Mouse (Mus musculus): Measurements from ENCODE around the gene Syngr4. TPM values are rescaled to one million over a fixed set of nuclear protein-coding genes. Genes with fewer than 3 reads are reported as not detected.
"Not testable (repeated sequence)": the region's sequence is repeated elsewhere in the genome, so short reads cannot be mapped to it uniquely, and the experiment has no call there.

Gene Syngr4
- total RNA-seq (2015; ENCODE audit: low replicate concordance), result not detected in 2 replicates
- 1.3 TPM in 1 of 2 replicates, not detected in the other for total RNA-seq (2017; ENCODE audit: low replicate concordance)

DNA sequence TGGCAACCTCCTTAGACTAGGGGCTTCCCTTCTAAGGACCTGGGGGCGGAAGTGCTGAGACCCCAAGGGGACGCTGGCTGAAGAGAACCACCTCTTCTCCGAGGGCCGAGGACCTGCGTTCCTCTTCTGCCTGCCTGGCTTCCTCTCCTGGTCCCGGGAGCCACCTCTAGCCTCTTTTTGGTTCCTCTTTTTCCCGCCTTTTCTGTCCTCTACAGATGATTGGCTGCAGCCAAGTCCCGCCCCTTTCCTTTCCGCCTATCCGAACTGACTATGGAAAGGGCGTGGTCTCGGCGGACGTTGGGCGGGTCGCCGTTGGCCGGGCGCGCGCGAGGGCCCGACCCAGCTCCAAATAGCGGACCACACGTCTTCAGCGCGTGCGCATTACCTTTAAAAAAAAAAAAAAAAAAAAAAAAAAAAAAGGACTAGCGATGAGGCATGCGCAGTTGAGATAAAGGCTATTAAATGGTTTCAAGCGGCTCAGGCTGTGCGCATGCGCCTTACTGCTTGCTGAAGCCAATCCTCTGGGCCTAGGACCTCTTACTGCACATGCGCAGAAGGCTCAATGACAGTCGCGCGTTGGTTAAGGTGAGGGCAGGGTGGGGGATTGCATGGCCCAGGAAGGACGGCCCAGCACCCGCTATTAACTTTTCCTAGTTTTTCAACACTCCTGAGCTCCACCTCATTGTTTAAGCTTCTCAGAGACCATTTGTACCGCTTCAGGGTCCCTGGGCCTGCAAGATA is at the start of gene Syngr4, which contains the start of gene Tmem143:
Gene Syngr4 (minus strand): TSS at position 198 of the 741 bp plus-strand sequence.
Gene Tmem143 (plus strand): TSS at position 425 of the 741 bp plus-strand sequence.
- peak; percentile 86 for ATAC-seq (replicated peaks; ENCODE audit: low FRiP score, poor library complexity, severe bottlenecking)

DNA sequence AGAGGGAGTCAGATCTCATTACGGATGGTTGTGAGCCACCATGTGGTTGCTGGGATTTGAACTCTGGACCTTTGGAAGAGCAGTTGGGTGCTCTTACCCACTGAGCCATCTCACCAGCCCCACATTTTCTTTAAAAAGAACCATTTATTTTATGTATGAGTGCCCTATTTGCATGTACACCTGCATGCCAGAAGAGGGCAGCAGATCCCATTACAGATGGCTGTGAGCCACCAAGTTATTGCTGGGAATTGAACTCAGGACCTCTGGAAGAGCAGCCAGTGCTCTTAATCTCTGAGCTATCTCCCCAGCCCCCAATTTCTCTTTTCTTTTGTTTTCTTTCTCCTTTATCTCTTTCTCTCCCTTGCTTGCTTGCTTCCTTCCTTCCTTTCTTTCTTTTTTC is 46.8 kb upstream of the Syngr4 start:
- ATAC-seq (replicated peaks; ENCODE audit: low FRiP score, poor library complexity, severe bottlenecking), result not testable (repeated sequence)

DNA sequence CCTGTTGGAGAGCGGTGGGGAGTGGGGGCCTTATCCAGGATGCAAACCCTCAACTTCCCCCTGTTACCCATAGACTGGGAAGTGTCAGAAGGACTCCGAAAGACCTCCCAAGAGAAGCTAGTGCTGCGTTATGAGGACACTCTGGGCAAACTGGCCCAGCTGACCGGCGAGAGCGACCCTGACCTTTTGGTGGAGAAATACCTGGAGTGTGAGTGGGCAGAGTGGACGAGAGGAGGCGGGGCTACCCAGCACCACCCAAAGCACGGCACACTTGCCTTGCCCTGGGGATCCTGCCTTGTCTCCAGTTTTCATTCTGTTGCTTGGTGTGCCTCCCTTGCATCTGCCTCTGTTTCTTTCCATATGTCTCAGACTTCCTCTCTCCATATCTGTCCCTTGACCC is 45.5 kb upstream of the Syngr4 start:
- ATAC-seq (replicated peaks; ENCODE audit: low FRiP score, poor library complexity, severe bottlenecking), result no peak

DNA sequence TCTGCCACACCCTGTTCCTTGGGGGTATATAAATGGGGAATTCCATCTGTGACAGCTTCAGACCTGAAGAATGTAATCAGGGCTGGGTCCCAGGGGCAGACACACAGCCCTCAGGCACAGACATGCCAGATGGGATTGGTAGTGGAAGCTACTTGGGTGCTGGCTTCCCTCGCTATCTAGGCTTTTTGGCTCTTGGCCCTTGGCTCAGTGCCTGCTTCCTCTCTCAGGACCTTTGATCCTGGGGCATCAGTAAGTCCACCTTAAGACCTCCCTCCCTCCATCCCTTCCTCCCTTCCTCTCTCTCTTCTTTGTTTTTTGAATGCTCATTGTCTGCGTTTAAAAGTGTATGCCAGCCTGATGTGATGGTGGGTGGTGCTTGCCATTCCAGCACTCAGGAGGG is 43.3 kb upstream of the Syngr4 start:
- no peak for ATAC-seq (replicated peaks; ENCODE audit: low FRiP score, poor library complexity, severe bottlenecking)

DNA sequence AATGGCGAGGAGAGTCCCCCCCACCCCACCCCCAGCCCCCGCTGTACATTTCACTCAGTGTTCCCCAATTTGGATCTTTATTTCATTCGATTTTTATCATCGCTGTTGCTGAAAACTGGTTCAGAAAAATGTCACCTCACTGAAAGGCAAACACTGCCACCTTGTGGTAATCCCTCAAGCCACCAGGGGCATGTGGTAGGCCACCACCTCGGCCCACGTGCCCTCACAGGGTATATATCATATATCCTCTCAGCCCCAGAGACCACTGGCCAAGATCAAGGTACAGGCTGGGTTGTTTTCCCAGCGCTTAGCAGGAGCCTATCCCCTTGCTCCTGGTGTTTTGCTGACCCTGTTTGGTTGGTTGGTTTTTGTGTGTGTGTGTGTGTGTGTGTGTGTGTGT is 38.6 kb upstream of the Syngr4 start:
- ATAC-seq (replicated peaks; ENCODE audit: low FRiP score, poor library complexity, severe bottlenecking), result peak; percentile 52; the same call in 1 of the 2 replicates

DNA sequence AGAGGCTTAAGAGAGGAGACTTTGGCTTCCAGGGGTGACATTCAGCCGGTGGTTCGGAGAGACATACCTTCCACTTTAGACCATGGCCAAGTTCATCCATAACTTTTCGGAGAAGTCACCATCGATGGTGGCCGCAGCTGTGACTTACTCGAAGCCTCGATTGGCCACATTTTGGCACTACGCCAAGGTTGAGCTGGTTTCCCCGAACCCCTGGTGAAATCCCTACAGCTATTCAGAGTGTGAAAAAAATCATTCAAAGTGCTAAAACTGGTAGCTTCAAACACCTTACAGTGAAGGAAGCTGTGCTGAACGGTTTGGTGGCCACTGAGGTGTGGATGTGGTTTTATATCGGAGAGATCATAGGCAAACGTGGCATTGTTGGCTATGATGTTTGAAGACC is 37.3 kb upstream of the Syngr4 start:
- not testable (repeated sequence) for ATAC-seq (replicated peaks; ENCODE audit: low FRiP score, poor library complexity, severe bottlenecking)

DNA sequence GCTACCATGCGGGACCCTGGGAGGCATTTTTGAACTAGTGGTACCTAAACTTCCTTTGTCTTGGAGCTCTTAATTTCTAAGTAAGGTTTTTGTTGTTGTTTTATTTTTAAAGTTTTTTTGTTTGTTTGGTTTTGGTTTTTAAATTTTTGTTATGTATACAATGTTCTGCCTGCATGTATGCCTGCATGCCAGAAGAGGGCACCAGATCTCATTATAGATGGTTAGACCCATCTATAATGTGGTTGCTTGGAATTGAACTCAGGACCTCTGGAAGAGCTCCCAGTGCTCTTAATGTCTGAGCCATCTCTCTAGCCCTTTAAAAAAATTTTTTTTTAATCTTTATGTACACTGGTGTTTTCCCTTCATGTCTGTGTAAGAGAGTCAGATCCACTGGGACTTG is 33.2 kb upstream of the Syngr4 start:
- ATAC-seq (replicated peaks; ENCODE audit: low FRiP score, poor library complexity, severe bottlenecking), result no peak

DNA sequence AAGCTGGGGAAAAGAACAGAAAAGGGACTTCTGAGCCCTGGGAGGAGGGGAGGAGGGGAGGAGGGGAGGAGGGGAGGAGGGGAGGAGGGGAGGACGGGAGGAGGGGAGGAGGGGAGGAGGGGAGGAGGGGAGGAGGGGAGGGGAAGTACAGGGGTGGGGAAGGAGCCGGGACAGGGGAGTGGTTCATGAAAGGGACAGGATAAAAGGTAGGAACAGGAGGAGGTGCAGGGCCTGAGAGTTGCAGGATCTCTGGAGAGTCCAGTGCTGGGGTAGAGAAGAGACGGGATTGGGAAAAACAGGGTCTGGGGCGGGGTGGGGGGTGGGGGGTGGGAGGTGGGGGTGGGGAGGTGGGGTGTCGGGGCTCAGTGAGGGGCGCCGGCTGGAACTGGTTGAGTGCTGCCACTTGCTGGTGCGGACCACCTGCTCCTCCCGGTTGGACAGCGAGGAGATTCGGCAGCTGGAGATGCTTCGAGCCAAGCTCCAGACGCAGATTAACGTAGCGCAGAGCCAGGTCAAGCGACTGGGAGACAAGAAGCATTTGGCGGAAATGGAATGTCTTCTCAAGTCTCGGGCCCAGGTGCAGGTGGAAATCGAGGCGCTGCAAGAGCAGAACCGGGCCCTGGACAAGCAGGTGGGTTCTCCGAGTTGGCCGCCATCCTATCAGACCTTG is 32.2 kb upstream of the Syngr4 start:
- ATAC-seq (replicated peaks; ENCODE audit: low FRiP score, poor library complexity, severe bottlenecking), result no peak

DNA sequence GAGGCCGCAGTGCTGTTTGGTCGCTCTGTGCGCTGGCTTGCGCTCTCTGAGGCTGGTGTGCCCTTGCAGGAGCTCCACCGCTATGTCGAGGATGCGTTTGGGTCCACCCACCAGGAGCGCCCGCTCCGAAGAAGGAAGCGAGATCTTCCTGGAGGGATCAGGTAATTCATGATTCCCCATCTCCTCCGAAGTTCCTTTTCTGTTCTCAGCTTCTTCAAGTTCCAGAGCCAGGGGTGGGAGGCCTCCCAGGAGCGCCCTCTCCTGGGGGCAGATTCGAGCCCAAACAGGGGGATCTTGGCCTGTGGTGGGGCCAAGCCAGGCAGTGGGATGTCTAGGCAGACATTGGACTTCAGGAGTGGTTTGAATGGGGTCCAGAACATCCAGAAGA is 27.9 kb upstream of the Syngr4 start:
- no peak for ATAC-seq (replicated peaks; ENCODE audit: low FRiP score, poor library complexity, severe bottlenecking)

DNA sequence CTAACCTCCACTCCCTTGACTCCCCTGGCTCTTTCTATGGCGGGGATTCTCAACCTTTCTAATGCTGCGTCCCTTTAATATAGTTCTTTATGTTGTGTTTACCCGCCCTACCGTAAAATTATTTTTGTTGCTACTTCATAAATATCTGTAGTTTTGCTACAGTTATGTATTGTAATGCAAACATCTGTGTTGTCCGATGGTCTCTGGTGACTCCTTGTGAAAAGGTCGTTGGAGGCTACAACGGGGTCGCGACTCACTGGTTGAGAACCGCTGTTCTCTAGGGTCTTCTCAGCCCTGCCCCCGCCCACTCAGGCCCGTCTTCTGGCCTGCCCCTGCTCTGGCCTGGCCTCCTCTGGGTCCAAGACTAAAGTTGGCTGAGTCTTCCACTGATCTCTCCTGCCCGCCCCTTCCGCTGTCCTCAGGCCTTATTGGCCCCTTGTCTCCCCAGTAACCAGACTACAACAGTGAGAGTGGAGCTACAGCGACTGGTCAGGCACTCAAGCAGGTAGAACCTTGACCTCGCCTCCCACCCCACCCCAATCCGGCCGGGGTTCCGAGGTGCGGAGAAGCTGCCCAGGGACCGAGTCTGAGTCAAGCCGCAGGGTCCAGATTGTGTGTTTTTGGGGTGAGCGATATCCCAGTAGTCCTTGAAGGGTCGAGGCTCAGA is 27.4 kb upstream of the Syngr4 start, which contains the start of gene Ccdc114:
Gene Ccdc114 (plus strand): TSS at position 311 of the 667 bp plus-strand sequence.
- ATAC-seq (replicated peaks; ENCODE audit: low FRiP score, poor library complexity, severe bottlenecking), result peak; percentile 55

DNA sequence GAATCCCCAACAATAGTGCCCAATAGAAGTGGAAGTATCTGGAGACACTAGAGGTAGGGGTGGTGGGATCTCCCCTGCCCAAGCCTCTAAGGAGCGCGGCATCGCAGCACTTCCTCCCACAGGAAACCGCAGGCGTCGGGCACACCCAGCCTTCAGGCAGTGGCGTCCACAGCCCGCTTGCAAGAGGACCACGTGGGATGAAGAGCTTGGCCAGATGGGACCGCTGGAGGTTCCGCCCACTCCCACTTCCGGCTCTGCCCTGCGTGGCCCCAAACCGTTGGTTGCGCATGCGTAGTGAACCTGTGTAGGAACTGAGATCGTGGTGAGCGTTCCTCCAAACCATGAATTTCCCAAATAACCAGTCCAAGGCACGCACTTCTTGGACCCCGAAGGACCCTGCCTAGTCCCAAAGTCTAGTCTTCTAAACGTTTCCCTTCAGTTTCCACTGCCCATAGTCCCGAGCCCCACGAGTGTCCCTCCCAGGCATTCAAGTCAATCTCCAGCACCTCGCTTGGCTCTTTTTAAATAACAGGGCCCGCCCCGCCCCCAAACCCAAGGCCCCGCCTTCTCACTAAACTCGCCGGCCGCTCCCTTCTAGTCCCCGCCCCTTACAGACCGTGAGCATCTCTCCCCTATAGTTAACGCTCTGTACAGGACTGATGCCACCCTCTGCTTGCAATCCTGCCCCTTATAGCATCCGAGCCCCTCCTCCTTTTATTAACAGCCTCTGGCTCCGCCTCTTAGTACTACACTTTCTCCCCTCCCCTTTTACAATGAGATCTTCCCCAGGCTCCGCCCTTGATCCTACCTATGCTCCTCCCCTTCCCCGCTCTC is 26.6 kb upstream of the Syngr4 start:
- ATAC-seq (replicated peaks; ENCODE audit: low FRiP score, poor library complexity, severe bottlenecking), result peak; percentile 85

DNA sequence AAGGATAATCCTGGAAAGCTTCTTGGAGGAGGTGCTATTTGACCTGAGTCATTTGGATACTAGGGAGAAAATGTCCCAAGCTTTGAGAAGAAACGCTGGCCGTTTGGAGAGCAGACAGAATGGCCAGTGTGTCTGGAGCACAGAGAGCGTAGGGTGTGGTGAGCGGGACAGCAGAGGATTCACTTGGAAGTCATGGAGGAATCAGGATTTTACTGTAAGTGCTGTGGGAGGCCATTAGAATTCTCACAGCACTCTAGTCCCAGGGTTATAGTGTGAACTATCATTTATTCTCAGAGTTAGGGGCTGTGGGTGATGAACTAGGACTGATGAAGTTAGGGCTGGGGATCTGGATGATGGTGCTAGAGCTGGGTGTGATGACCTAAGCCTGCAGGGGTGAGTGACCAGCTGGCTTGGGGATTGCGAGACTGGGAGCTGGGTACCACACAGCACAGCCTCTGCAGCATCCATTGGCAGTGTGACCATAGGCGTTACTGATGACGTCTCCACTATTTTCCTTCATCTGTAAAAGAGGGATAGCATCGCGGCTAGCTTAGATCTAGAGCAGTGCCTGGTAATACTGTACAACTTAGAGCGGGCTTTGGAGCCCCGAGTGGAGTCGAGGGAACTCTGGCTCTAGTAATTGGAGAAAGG is 25.6 kb upstream of the Syngr4 start:
- ATAC-seq (replicated peaks; ENCODE audit: low FRiP score, poor library complexity, severe bottlenecking), result no peak

DNA sequence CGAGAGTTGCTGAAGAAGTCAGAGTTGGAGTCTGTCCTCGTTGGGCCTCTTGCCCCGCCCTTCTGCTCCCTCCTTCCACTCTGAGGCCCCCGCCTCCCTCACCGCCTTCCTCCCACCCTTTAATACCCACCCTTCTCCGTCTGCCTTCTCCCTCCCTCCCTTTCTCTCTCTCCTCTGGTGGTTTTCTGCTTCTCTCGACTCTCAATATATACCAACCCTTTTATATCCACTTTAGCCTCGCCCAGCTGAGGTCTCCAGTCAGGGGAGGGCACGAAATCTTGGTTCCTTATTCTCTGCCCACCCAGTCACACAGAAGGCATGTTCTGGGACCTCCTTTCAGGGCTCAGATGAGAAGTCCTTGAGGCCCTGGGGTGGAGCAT is 24.7 kb upstream of the Syngr4 start, which contains the start of gene Emp3:
Gene Emp3 (minus strand): TSS at position 163 of the 380 bp plus-strand sequence.
- ATAC-seq (replicated peaks; ENCODE audit: low FRiP score, poor library complexity, severe bottlenecking), result no peak

DNA sequence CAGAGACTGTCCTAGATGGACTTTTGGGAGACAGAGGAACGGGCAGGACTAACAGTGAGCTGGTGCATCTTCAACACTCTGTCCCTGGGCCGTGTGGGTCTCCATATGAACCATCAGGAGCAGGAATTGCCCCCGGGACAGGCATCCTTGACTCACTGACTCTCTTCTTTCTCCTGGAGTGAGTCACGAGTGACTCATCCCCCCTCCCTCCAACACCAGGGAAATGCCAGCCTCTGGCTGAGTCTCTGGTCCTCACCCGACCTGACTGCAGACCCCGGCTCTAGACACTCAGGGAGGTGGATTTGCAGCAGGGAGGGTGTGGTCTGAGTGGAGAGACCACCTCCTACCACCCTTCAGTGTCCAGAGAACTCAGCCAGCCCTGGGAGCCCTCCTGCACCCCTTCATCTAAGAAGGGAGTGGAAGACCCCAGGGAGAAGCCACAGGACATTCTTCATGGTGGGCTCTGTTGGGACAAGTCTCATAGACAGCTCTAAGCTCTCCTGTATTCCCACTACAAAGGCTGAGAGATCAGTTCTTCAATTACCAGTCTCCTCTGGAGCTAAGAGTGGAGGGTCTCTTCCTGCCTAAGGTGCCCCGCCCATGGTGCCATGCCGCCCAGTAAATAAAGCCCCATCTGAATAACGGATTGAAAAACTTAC is 24.2 kb upstream of the Syngr4 start:
- ATAC-seq (replicated peaks; ENCODE audit: low FRiP score, poor library complexity, severe bottlenecking), result no peak

DNA sequence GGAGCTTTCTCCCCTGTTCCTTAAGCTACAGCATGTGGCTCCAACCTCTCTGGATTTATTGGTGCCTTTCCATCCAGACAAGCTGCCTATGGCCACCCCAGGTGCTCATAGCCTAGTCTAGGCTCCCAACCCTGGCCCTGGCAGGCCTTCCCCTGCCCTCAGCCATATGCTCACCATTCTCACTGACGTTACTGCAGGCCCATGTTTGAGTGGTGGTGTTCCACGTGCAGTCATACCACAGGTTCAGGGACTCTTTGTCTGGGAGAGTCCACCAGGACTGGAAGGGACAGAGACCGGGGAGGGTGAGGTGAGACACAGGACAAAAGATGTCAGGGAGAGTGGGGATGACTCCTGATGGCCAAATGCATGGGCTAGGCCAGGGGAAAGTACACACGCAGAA is 23.2 kb upstream of the Syngr4 start:
- ATAC-seq (replicated peaks; ENCODE audit: low FRiP score, poor library complexity, severe bottlenecking), result no peak

DNA sequence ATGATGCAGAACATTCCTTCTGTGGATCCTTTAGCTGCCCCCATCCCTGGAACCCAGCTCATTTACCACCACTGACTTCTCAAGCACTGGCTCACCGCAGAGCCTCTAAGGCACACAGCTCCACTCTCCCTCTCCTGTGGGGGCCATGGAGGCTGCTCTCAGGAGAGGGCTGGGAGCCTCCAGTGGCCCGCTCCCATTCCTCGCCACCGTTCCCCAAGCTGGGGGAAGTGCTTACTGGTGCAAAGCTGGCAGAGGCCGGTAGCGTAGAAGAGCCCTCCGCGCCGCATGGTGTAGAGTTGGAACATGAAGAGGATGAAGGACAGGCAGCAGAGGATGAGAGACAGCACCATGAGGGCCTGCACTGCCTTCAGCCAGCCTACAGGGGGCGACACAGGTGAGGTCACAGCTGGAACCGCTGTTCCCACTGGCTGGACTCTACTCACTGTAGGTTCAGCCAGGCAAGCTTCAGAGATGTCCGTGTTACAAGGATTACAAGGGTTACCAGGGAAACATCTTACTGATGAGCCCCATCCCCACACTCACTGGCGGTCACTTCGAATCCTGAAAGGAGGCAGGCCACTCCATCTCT is 22.7 kb upstream of the Syngr4 start:
- ATAC-seq (replicated peaks; ENCODE audit: low FRiP score, poor library complexity, severe bottlenecking), result no peak

DNA sequence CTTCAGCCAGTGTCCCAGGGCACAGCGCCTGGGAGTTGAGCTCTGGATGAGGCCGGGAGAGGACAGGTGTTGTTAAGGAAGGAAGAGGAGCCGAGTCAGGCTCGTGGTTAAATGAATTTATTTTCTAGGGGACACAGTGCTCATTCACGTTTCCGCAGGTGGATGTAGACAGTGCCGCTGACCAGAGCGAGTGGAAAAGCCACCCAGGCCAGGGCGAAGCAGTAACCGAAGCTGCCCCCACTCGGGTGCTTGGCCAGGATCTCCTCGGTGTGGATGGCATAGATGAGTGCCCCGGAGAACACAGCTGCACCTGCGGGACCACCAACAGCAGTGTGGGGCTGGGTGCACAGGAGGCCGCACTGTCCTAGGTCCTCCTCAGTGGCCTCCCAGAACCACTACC is 21.4 kb upstream of the Syngr4 start:
- no peak for ATAC-seq (replicated peaks; ENCODE audit: low FRiP score, poor library complexity, severe bottlenecking)

DNA sequence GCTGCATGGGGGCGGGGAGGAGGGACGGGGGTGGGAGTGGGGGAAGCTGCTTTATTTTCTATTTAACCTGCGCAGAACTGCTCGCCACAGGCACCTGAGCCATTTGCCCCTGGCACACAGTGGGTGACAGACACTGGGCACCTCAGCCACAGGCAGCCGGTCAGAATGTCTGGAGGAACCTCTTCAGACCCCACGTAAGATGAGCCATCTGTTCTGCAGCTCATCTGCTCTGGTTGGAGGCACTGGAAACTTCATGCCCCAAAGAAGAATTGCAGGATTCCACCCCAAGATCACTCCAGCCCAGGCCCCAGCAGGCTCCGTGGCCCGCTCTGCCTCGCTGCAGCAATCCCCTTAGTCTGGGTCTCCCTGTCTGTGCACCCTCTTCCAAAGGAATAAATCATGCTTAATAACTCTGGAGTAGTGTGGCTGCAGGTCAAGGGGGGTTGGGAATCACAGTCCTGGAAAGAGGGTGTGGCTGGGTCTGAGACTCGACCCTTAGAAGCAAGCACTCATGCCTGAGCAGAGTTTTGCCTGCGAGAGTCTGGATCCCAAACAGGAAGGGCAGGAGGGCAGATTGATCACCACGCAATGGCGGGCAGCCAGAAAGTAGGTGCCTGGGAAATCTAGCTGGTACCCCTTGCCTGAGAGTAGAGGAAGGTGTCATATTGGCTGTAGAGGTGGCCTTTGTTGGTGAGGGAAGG is 20.6 kb upstream of the Syngr4 start:
- ATAC-seq (replicated peaks; ENCODE audit: low FRiP score, poor library complexity, severe bottlenecking), result no peak

Measured in erythroid progenitor cell, adult 5-6 weeks (primary cell).